Mouse (Mus musculus) erythroblast, embryonic 14.5 days (primary cell): ENCODE results near the gene Ctcfl. TPM values are rescaled to one million over a fixed set of nuclear protein-coding genes. Genes with fewer than 3 reads are reported as not detected.

Source experiments
- H3K27me3 ChIP-seq: 2 replicates; pipeline ENCODE4 v1.6.1; 2012; ENCODE audit warnings: inconsistent platforms; ENCODE audit not compliant: control insufficient read depth
- H3K36me3 ChIP-seq: 2 replicates; pipeline ENCODE4 v1.6.1; 2012; ENCODE audit warnings: mild to moderate bottlenecking, inconsistent platforms; ENCODE audit not compliant: control insufficient read depth
- H3K4me1 ChIP-seq: 2 replicates; pipeline ENCODE4 v1.6.1; 2012; ENCODE audit warnings: inconsistent platforms; ENCODE audit not compliant: control insufficient read depth
- H3K4me3 ChIP-seq: replicated peaks from 2 replicates; pipeline ENCODE3; 2012; ENCODE audit warnings: moderate library complexity, mild to moderate bottlenecking, inconsistent platforms
- H3K9me3 ChIP-seq: 2 replicates; pipeline ENCODE4 v1.6.1; 2012; ENCODE audit warnings: low read length, inconsistent platforms, mixed read lengths; ENCODE audit not compliant: control insufficient read depth
- GATA1 ChIP-seq: IDR thresholded peaks from 2 replicates; pipeline ENCODE4 v1.6.1; 2012; ENCODE audit warnings: low read length, inconsistent platforms, mixed read lengths
- TAL1 ChIP-seq: IDR thresholded peaks from 3 replicates; pipeline ENCODE4 v1.6.1; 2012; ENCODE audit warnings: low read length, inconsistent platforms, mixed read lengths
- polyA plus RNA-seq: library from polyadenylated mRNA; stranded (reverse); fragments of >175 nt; gene quantifications from 2 replicates; pipeline ENCODE4 v1.2.3, GENCODE M21; 2012

Ctcfl gene
- polyA plus RNA-seq, 1 experiment, result not detected

DNA sequence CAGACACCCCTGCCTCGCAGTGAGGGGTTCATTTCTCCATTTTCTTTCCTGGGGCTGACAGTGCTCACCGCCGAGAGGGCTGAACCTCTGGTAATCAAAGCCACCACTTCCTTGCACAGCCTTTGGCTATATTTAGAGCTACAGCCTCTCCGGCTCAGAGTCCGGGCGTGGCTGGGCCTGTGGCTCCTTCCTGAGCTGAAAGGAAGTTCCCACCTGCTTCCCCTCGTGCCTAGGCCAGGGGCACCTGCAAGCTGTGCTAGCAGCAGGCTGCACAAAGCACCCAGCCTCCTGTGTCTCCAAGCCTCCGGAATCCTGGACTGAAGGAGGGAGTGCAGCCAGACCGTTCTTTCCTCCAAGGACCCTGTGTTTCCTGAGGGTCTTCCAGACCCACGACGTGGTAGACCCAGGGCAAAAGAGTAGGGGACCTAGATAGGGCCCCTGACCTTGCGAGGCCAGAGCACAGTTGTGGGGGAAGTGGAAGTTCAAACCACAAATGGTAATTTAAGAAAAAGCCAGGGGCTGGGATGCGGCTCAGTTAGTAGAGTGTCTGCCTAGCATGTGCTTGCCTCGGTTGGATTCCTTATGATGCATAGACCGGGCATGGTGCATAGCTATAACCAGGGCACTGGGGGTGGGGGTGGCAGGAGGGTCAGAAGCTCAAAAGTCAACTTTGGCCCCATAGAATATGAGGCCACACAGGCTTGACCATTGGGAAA is 72.6 kb downstream of the Ctcfl start:
- TF ChIP-seq TAL1 (no peak), GATA1 (no peak)
- peaks cover 30% of the 10 kb centered on the region for H3K36me3 ChIP-seq
- peaks cover 4% of the 10 kb centered on the region for H3K27me3 ChIP-seq
- peaks cover 4% of the 10 kb centered on the region; the same call in 1 of the 2 replicates for H3K9me3 ChIP-seq
- peaks cover 78% of the 10 kb centered on the region for H3K4me1 ChIP-seq
- H3K4me3 ChIP-seq, result no peak overlapping the region

DNA sequence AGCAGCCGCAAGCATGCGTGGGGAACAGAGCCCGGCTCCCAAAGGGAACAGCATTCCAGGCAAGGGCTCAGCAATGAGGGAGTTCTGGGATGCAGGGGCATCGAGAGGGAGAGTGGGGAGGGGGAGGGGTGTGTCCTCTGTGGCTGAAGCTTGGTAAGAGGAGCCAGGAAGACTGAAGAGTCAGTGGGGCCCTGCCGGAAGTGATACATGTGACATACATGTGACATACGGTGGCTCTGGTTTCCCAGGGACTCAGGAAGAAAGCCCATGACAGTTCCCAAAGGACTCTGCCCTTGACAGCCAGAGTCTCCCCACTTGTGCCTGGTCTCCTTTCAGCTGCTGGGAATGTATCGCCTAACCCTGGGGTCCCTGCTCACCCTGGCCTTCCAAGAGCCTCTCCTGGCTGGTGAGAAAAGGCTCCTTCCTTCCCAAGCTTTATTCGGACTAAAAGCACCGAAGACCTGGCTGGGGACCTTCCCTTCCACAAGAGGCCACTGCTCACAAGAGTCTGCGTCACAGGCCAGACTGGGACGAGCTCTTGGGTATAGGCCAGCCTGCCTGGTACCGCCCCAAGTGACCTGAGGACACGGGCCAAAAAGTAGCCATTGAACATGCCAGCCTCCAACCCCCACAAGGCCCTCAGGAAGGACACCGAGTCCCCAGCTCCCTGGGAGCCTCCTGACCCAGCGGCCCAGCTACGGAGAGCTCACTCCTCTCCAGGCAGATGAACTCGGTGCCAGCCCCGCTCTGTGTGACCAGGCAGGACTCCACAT is 74.9 kb downstream of the Ctcfl start:
- H3K9me3 ChIP-seq, result peaks cover 4% of the 10 kb centered on the region; the same call in 1 of the 2 replicates
- peaks cover 53% of the 10 kb centered on the region for H3K36me3 ChIP-seq
- H3K27me3 ChIP-seq, result peaks cover 4% of the 10 kb centered on the region
- H3K4me3 ChIP-seq, result no peak overlapping the region
- no peak for TF ChIP-seq TAL1
- TF ChIP-seq GATA1, result no peak
- H3K4me1 ChIP-seq, result peaks cover 82% of the 10 kb centered on the region

Other genes with a start within 250 kb of the Ctcfl start
- not detected in 2 replicates for gene Bmp7, start 179.2 kb downstream of the Ctcfl start, polyA plus RNA-seq
- 0.02 TPM in 1 of 2 replicates, not detected in the other for gene Spo11, start 141.8 kb downstream of the Ctcfl start, polyA plus RNA-seq
- gene Rae1, start 119.4 kb downstream of the Ctcfl start, polyA plus RNA-seq, result 3.4 and 3.7 TPM in 2 replicates
- gene Rbm38, start 99.0 kb downstream of the Ctcfl start, polyA plus RNA-seq, result 548 and 594 TPM in 2 replicates
- 0.01 TPM in 1 of 2 replicates, not detected in the other for gene Pck1, start 33.5 kb upstream of the Ctcfl start, polyA plus RNA-seq
- not detected in 2 replicates for gene Zbp1, start 99.4 kb upstream of the Ctcfl start, polyA plus RNA-seq
- gene Pmepa1, start 157.0 kb upstream of the Ctcfl start, polyA plus RNA-seq, result 0.01 TPM in 1 of 2 replicates, not detected in the other